Comparison of ENCODE assay signal across 13 mouse cellular contexts in the genomic region with DNA sequence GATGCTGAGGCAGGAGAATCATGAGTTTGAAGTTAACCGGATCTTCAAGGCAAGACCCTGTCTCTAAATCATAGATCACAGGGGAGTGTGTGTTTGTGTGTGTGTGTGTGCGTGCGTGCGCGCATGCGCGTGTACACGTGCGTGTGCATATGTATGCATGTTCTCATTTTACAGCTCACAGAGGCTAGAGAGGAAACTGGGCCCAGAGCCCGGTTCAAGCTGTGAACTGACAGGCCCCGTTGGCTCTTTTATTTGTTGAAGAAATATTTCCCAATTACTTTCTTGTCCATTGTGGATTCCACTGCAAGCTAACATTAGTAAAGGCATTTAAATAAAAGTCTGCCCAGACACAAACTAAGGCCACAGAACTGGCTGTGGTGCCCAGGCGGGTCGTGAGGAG.
DNase-seq lines count a peak whose midpoint lies in the region; ATAC-seq lines count a peak whose summit lies in the region.
"Had no signal": no experiment of that assay in that cellular context is flagged by ENCODE, and none has a peak within 500 bp of the region (broad histone marks: within the 10 kb centered on the region; RNA-seq: fewer than 3 reads in every experiment).

No protein-coding gene starts in this region.

- peaks cover 18% of the 10 kb centered on the region for H3K4me1 ChIP-seq in hindbrain, embryonic 10.5 days (replicated peaks)
- H3K4me1 ChIP-seq in hindbrain, embryonic 11.5 days (replicated peaks; ENCODE audit: control insufficient read depth, insufficient read depth, low read length), result no peaks in the 10 kb centered on the region
- H3K4me1 ChIP-seq in midbrain, embryonic 13.5 days (replicated peaks), result peaks cover 7% of the 10 kb centered on the region
- H3K4me1 ChIP-seq in midbrain, embryonic 11.5 days (ENCODE audit: control insufficient read depth, insufficient read depth, low read length), result peaks cover 4% of the 10 kb centered on the region
- H3K4me1 ChIP-seq in hindbrain, embryonic 12.5 days, result peaks cover 7% of the 10 kb centered on the region
- H3K4me1 ChIP-seq in neural tube, embryonic 15.5 days, result peaks cover 16% of the 10 kb centered on the region

- no peak overlapping the region for H3K4me3 ChIP-seq in hindbrain, embryonic 10.5 days
- H3K4me3 ChIP-seq in hindbrain, embryonic 11.5 days (ENCODE audit: low read depth, low read length), result no peak overlapping the region
- H3K4me3 ChIP-seq in midbrain, embryonic 13.5 days (replicated peaks), result no peak overlapping the region
- H3K4me3 ChIP-seq in midbrain, embryonic 11.5 days (ENCODE audit: low read depth, low read length), result no peak overlapping the region
- H3K4me3 ChIP-seq in hindbrain, embryonic 12.5 days, result no peak overlapping the region
- no peak overlapping the region for H3K4me3 ChIP-seq in neural tube, embryonic 15.5 days (replicated peaks)

- H3K27me3 ChIP-seq in hindbrain, embryonic 10.5 days (ENCODE audit: insufficient read depth, poor library complexity, severe bottlenecking), result no peaks in the 10 kb centered on the region
- no peaks in the 10 kb centered on the region for H3K27me3 ChIP-seq in hindbrain, embryonic 11.5 days (ENCODE audit: control insufficient read depth, insufficient read depth, low read length)
- no peaks in the 10 kb centered on the region for H3K27me3 ChIP-seq in midbrain, embryonic 13.5 days
- H3K27me3 ChIP-seq in midbrain, embryonic 11.5 days (ENCODE audit: control insufficient read depth, insufficient read depth, low read length), result no peaks in the 10 kb centered on the region
- no peaks in the 10 kb centered on the region for H3K27me3 ChIP-seq in hindbrain, embryonic 12.5 days
- no peaks in the 10 kb centered on the region for H3K27me3 ChIP-seq in neural tube, embryonic 15.5 days (replicated peaks)

- no peak overlapping the region for H3K4me2 ChIP-seq in hindbrain, embryonic 11.5 days (replicated peaks; ENCODE audit: low read depth, low read length)
- no peak overlapping the region for H3K4me2 ChIP-seq in midbrain, embryonic 13.5 days (replicated peaks)
- no peak overlapping the region for H3K4me2 ChIP-seq in midbrain, embryonic 11.5 days
- H3K4me2 ChIP-seq in hindbrain, embryonic 12.5 days (replicated peaks), result no peak overlapping the region
- H3K4me2 ChIP-seq in neural tube, embryonic 15.5 days, result no peak overlapping the region
- H3K4me2 ChIP-seq: heart, embryonic 11.5 days; liver, embryonic 11.5 days had no signal

- no peak for DNase-seq in hindbrain, embryonic 10.5 days (ENCODE audit: low spot score)
- no peak for DNase-seq in hindbrain, embryonic 11.5 days (ENCODE audit: low spot score)
- DNase-seq in midbrain, embryonic 11.5 days (ENCODE audit: low spot score, missing footprints), result no peak
- DNase-seq in urinary bladder, adult 18-20 months (ENCODE audit: low spot score in 2 of 2), result no peak
- DNase-seq in thymus, postnatal 10 days (ENCODE audit: low spot score in 2 of 2), result no peak
- DNase-seq: adrenal gland, postnatal 36 days; cerebellum, adult 18-20 months; spleen, adult 18-20 months had no signal

- 91% methylated on average over 13 of the region's 13 CpGs for WGBS in hindbrain, embryonic 10.5 days
- 86% methylated on average over 13 of the region's 13 CpGs for WGBS in hindbrain, embryonic 11.5 days
- WGBS in midbrain, embryonic 13.5 days, result 87% methylated on average over 13 of the region's 13 CpGs
- 92% methylated on average over 13 of the region's 13 CpGs for WGBS in midbrain, embryonic 11.5 days
- 84% methylated on average over 13 of the region's 13 CpGs for WGBS in hindbrain, embryonic 12.5 days
- 62% methylated on average over 13 of the region's 13 CpGs for WGBS in neural tube, embryonic 15.5 days

- H3K9me3 ChIP-seq in hindbrain, embryonic 10.5 days, result no peaks in the 10 kb centered on the region
- H3K9me3 ChIP-seq in hindbrain, embryonic 11.5 days (ENCODE audit: control insufficient read depth, low read length), result no peaks in the 10 kb centered on the region
- no peaks in the 10 kb centered on the region for H3K9me3 ChIP-seq in midbrain, embryonic 13.5 days
- no peaks in the 10 kb centered on the region for H3K9me3 ChIP-seq in midbrain, embryonic 11.5 days (ENCODE audit: control insufficient read depth, low read length)
- no peaks in the 10 kb centered on the region for H3K9me3 ChIP-seq in hindbrain, embryonic 12.5 days (replicated peaks)
- H3K9me3 ChIP-seq in neural tube, embryonic 15.5 days (replicated peaks), result no peaks in the 10 kb centered on the region

- no peak for ATAC-seq in hindbrain, embryonic 11.5 days (ENCODE audit: low FRiP score)
- ATAC-seq in midbrain, embryonic 13.5 days, result no peak
- no peak for ATAC-seq in midbrain, embryonic 11.5 days (ENCODE audit: low FRiP score)
- ATAC-seq in hindbrain, embryonic 12.5 days (ENCODE audit: low FRiP score), result no peak
- ATAC-seq in neural tube, embryonic 15.5 days (ENCODE audit: low FRiP score), result 0 out of 2 replicates have a peak, but pooled peaks have one; percentile 35

- no peak overlapping the region for H3K9ac ChIP-seq in hindbrain, embryonic 11.5 days (ENCODE audit: low read depth, low read length)
- no peak overlapping the region for H3K9ac ChIP-seq in midbrain, embryonic 13.5 days (replicated peaks)
- H3K9ac ChIP-seq in midbrain, embryonic 11.5 days (ENCODE audit: low read length), result no peak overlapping the region; the same call in 1 of the 2 replicates
- no peak overlapping the region for H3K9ac ChIP-seq in hindbrain, embryonic 12.5 days
- H3K9ac ChIP-seq in neural tube, embryonic 15.5 days (replicated peaks), result no peak overlapping the region

- peak overlapping the region; percentile 84 for H3K27ac ChIP-seq in hindbrain, embryonic 10.5 days
- H3K27ac ChIP-seq in hindbrain, embryonic 11.5 days (ENCODE audit: low read depth, low read length), result no peak overlapping the region
- 0 out of 2 replicates have a peak overlapping the region, but pooled peaks have one; percentile 7 for H3K27ac ChIP-seq in midbrain, embryonic 13.5 days
- no peak overlapping the region for H3K27ac ChIP-seq in midbrain, embryonic 11.5 days (ENCODE audit: low read depth, low read length)
- 0 out of 2 replicates have a peak overlapping the region, but pooled peaks have one; percentile 9 for H3K27ac ChIP-seq in hindbrain, embryonic 12.5 days
- H3K27ac ChIP-seq in neural tube, embryonic 15.5 days (replicated peaks), result peak overlapping the region; percentile 23

- H3K36me3 ChIP-seq in hindbrain, embryonic 10.5 days, result no peaks in the 10 kb centered on the region
- no peaks in the 10 kb centered on the region for H3K36me3 ChIP-seq in hindbrain, embryonic 11.5 days (ENCODE audit: control insufficient read depth, insufficient read depth, low read length)
- no peaks in the 10 kb centered on the region for H3K36me3 ChIP-seq in midbrain, embryonic 13.5 days
- H3K36me3 ChIP-seq in midbrain, embryonic 11.5 days (ENCODE audit: control insufficient read depth, insufficient read depth, low read length), result no peaks in the 10 kb centered on the region
- no peaks in the 10 kb centered on the region for H3K36me3 ChIP-seq in hindbrain, embryonic 12.5 days
- no peaks in the 10 kb centered on the region for H3K36me3 ChIP-seq in neural tube, embryonic 15.5 days

Comparison
In these comparisons a context has a peak if more than half of its experiments do, and no peak if none do; other contexts are left out.
1. H3K27ac ChIP-seq: peak in hindbrain, embryonic 10.5 days (single experiment), midbrain, embryonic 13.5 days (single experiment), hindbrain, embryonic 12.5 days (single experiment) and neural tube, embryonic 15.5 days (single experiment); none in hindbrain, embryonic 11.5 days (single experiment) and midbrain, embryonic 11.5 days (single experiment).